Mouse (Mus musculus) stomach, postnatal 0 days (tissue): ENCODE results near the gene Ippk. TPM values are rescaled to one million over a fixed set of nuclear protein-coding genes. Genes with fewer than 3 reads are reported as not detected.

ENCODE experiments used
- ATAC-seq: fragments of 200-750 bp; cut with Nextera tagmentation; 2 replicates; pipeline ENCODE4 v1.8.0; 2017; ENCODE audit not compliant: low FRiP score, low TSS enrichment
- DNase-seq: peaks from one replicate; pipeline ENCODE4 v3.0.0-alpha.2; 2016; ENCODE audit warnings: low spot score
- H3K27ac ChIP-seq: fragments of 300-500 bp; sonication (generic); replicated peaks from 2 replicates; pipeline ENCODE4 v1.5.1; 2014; ENCODE audit warnings: mild to moderate bottlenecking, control low read depth
- H3K27me3 ChIP-seq: fragments of 300-500 bp; sonication (generic); 2 replicates; pipeline ENCODE4 v1.6.1; 2014; ENCODE audit warnings: low read length; ENCODE audit not compliant: control insufficient read depth, insufficient read depth
- H3K36me3 ChIP-seq: fragments of 300-500 bp; sonication (generic); 2 replicates; pipeline ENCODE4 v1.6.1; 2014; ENCODE audit warnings: low read length, mixed read lengths; ENCODE audit not compliant: control insufficient read depth, insufficient read depth
- H3K4me1 ChIP-seq: fragments of 300-500 bp; sonication (generic); replicated peaks from 2 replicates; pipeline ENCODE4 v1.6.1; 2014; ENCODE audit warnings: antibody characterized with exemption; ENCODE audit not compliant: control insufficient read depth, insufficient read depth
- H3K4me2 ChIP-seq: fragments of 300-500 bp; sonication (generic); replicated peaks from 2 replicates; pipeline ENCODE4 v1.6.1; 2014; ENCODE audit warnings: low read depth, mild to moderate bottlenecking, control low read depth, moderate library complexity
- H3K4me3 ChIP-seq: fragments of 300-500 bp; sonication (generic); 2 replicates; pipeline ENCODE4 v1.5.1; 2014; ENCODE audit warnings: low read depth, low read length, control low read depth
- H3K9ac ChIP-seq: fragments of 300-500 bp; sonication (generic); 2 replicates; pipeline ENCODE4 v1.6.1; 2014; ENCODE audit warnings: mild to moderate bottlenecking, low read length, control low read depth, mixed read lengths
- H3K9me3 ChIP-seq: fragments of 300-500 bp; sonication (generic); 2 replicates; pipeline ENCODE4 v1.6.1; 2016; ENCODE audit warnings: low read length; ENCODE audit not compliant: control insufficient read depth
- CTCF ChIP-seq: IDR thresholded peaks from 2 replicates; pipeline ENCODE4 v1.5.1; 2016; ENCODE audit warnings: antibody characterized with exemption, low read depth, mild to moderate bottlenecking, moderate library complexity
- EP300 ChIP-seq: optimal IDR thresholded peaks from 2 replicates; pipeline ENCODE3; 2016; ENCODE audit warnings: antibody characterized with exemption
- WGBS: fragments of 180-500 bp; shearing (Covaris S2); extraction: QIAGEN DNeasy Blood & Tissue Kit; methylation state at CpG from one replicate; pipeline ENCODE4 v1.1.7; 2014; 5-methylcytosine and 5-hydroxymethylcytosine counted together
- polyA plus RNA-seq: library from polyadenylated mRNA; unstranded; fragments of >200 nt; fragmentation: Nextera tagmentation; extraction: Ambion mirVana; gene quantifications from 2 replicates; pipeline ENCODE4 v1.2.1, GENCODE M21; 2015

Gene Ippk
- polyA plus RNA-seq, 1 experiment from 2014 or later = 22.1 TPM

GRCm38 (mm10) chr13:49478851-49479374, 57.9 kb downstream of the Ippk start:
- Histone ChIP-seq H3K4me3 (no peak overlapping the region), H3K4me1 (no peaks in the 10 kb centered on the region; the same call in 1 of the 2 replicates), H3K27me3 (no peaks in the 10 kb centered on the region), H3K9me3 (no peaks in the 10 kb centered on the region), H3K36me3 (no peaks in the 10 kb centered on the region), H3K4me2 (no peak overlapping the region), H3K27ac (peak overlapping the region; percentile 81), H3K9ac (no peak overlapping the region)
- TF ChIP-seq EP300 (no peak), CTCF (no peak)
- WGBS = 76% methylated on average over 6 of the region's 6 CpGs
- ATAC-seq (no peak), DNase-seq (no peak)

- 53% methylated on average over 4 of the region's 4 CpGs for WGBS
- Histone ChIP-seq H3K4me3 (no peak overlapping the region), H3K4me1 (no peaks in the 10 kb centered on the region; the same call in 1 of the 2 replicates), H3K27me3 (no peaks in the 10 kb centered on the region), H3K27ac (peak overlapping the region; percentile 81), H3K9me3 (no peaks in the 10 kb centered on the region), H3K36me3 (no peaks in the 10 kb centered on the region), H3K4me2 (no peak overlapping the region), H3K9ac (no peak overlapping the region)
- no peak for TF ChIP-seq EP300
- ATAC-seq = peak; percentile 29; the same call in 1 of the 2 replicates
- no peak for DNase-seq
Measured at GRCm38 (mm10) chr13:49479399-49479798, 58.4 kb downstream of the Ippk start.

DNA sequence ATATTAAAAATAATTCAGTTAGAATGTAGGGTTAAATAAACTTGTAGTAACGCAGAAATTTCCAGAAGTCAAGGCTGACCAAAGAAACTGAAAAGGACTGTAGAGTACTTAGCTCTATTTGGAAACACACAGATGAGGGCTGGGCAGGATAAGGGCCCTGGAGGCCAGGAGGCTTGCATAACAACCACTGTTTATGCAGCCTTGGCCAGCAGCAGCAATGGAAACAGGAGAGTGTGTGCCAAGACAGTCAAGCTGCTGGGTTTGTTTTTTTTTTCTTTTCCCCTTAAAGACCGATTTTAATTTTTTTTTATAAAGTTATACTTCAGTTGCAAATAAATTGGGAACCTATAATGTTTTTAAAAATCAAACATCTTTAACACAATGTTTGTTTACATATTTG, 59.0 kb downstream of the Ippk start:
- 36% methylated on average over 2 of the region's 2 CpGs for WGBS
- H3K27ac ChIP-seq = peak overlapping the region; percentile 90; the same call in 1 of the 2 replicates
- no peaks in the 10 kb centered on the region for H3K36me3 ChIP-seq
- H3K4me1 ChIP-seq = no peaks in the 10 kb centered on the region; the same call in 1 of the 2 replicates
- no peak overlapping the region for H3K4me3 ChIP-seq
- TF ChIP-seq CTCF (0 out of 2 replicates have a peak, but pooled peaks have one; percentile 4), EP300 (peak; percentile 42)
- H3K9me3 ChIP-seq = no peaks in the 10 kb centered on the region
- DNase-seq (peak; percentile 59), ATAC-seq (peak; percentile 85; the same call in 1 of the 2 replicates)
- H3K4me2 ChIP-seq = no peak overlapping the region
- no peak overlapping the region for H3K9ac ChIP-seq
- no peaks in the 10 kb centered on the region for H3K27me3 ChIP-seq

- Histone ChIP-seq H3K4me2 (no peak overlapping the region), H3K27me3 (no peaks in the 10 kb centered on the region), H3K4me3 (no peak overlapping the region), H3K27ac (peak overlapping the region; percentile 90), H3K4me1 (no peaks in the 10 kb centered on the region; the same call in 1 of the 2 replicates), H3K9ac (no peak overlapping the region), H3K9me3 (no peaks in the 10 kb centered on the region), H3K36me3 (no peaks in the 10 kb centered on the region)
- TF ChIP-seq CTCF = no peak
- no peak for TF ChIP-seq EP300
- WGBS = 40% methylated on average over 5 of the region's 5 CpGs
- DNase-seq (no peak), ATAC-seq (peak; percentile 71; the same call in 1 of the 2 replicates)
Measured at GRCm38 (mm10) chr13:49480551-49480950, 59.5 kb downstream of the Ippk start.

- H3K27ac ChIP-seq = no peak overlapping the region
- no peaks in the 10 kb centered on the region for H3K4me1 ChIP-seq
- no peaks in the 10 kb centered on the region for H3K27me3 ChIP-seq
- DNase-seq = no peak
- no peaks in the 10 kb centered on the region for H3K9me3 ChIP-seq
- H3K4me2 ChIP-seq = no peak overlapping the region
- no peak for ATAC-seq
- no peaks in the 10 kb centered on the region for H3K36me3 ChIP-seq
- WGBS = 73% methylated on average over 5 of the region's 5 CpGs
- H3K4me3 ChIP-seq = no peak overlapping the region
- TF ChIP-seq EP300 = no peak
- TF ChIP-seq CTCF = no peak
- no peak overlapping the region for H3K9ac ChIP-seq
Measured at GRCm38 (mm10) chr13:49485388-49485787, 64.3 kb downstream of the Ippk start.
